Mouse (Mus musculus) heart, postnatal 0 days (tissue): ENCODE data around the gene Mad2l2.

Source experiments
- CTCF ChIP-seq: IDR thresholded peaks from 2 replicates; pipeline ENCODE4 v1.5.1; 2016; ENCODE audit warnings: antibody characterized with exemption, control low read depth, low read depth
- EP300 ChIP-seq: IDR thresholded peaks from 2 replicates; pipeline ENCODE4 v1.6.1; 2016; ENCODE audit warnings: antibody characterized with exemption, low read depth

DNA sequence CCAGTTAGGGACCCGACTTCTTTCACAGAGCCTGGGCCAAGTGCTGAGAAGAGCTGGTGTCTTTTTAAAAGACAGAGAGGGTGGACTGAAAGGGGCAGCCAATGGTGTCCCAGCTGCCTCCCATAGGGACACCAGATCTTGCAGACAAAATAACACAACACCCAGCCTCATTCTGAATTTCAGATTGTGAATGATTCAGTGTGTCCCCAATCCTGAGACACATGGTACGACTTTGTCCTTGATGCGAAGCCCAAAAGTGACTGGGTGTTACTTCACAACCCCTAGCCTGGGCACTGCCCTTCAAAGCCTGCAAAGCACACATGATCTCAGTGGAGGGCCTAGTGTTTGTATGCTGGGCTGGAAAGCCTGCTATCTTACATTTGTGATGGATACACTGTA is 44.3 kb upstream of the Mad2l2 start:
- TF ChIP-seq CTCF (no peak), EP300 (no peak)
